Mouse (Mus musculus) right cerebral cortex, postnatal 14 days (tissue): ENCODE results near the gene Mrto4.

Source experiments
- DNase-seq: peaks from one replicate; pipeline ENCODE4 v3.0.0; 2022

Mrto4 gene

GRCm38 (mm10) chr4:139338145-139338544 lies 14.2 kb downstream of the Mrto4 start:
- DNase-seq: no peak

- DNase-seq: peak; percentile 78
These were observed 15.4 kb downstream of the Mrto4 start for GRCm38 (mm10) chr4:139336822-139337483.

- DNase-seq: no peak
These were observed 16.9 kb downstream of the Mrto4 start for GRCm38 (mm10) chr4:139335507-139335906.

- no peak for DNase-seq
These were observed 17.6 kb downstream of the Mrto4 start for GRCm38 (mm10) chr4:139334631-139335295.

- DNase-seq: peak; percentile 31
These were observed 21.8 kb downstream of the Mrto4 start for GRCm38 (mm10) chr4:139330605-139331004.

GRCm38 (mm10) chr4:139319740-139320139 lies 32.6 kb downstream of the Mrto4 start:
- no peak for DNase-seq

GRCm38 (mm10) chr4:139318449-139318848 lies 33.9 kb downstream of the Mrto4 start:
- no peak for DNase-seq

GRCm38 (mm10) chr4:139312632-139313031 lies 39.7 kb downstream of the Mrto4 start:
- DNase-seq: no peak

GRCm38 (mm10) chr4:139311707-139312106 lies 40.7 kb downstream of the Mrto4 start:
- DNase-seq: no peak

GRCm38 (mm10) chr4:139310899-139311701 lies 41.3 kb downstream of the Mrto4 start:
- no peak for DNase-seq

- DNase-seq: peak; percentile 98
These were observed 42.0 kb downstream of the Mrto4 start, which contains the start of the genes Pqlc2 and Akr7a5 for GRCm38 (mm10) chr4:139310171-139310898. Gene Pqlc2 (minus strand): TSS chr4:139310708. Gene Akr7a5 (plus strand): TSS chr4:139310744.

- DNase-seq: no peak
These were observed 42.7 kb downstream of the Mrto4 start for GRCm38 (mm10) chr4:139309651-139310050.

GRCm38 (mm10) chr4:139307916-139308315 lies 44.5 kb downstream of the Mrto4 start:
- no peak for DNase-seq

GRCm38 (mm10) chr4:139305521-139305920 lies 46.9 kb downstream of the Mrto4 start:
- no peak for DNase-seq

GRCm38 (mm10) chr4:139302241-139302640 lies 50.1 kb downstream of the Mrto4 start:
- DNase-seq: no peak

GRCm38 (mm10) chr4:139301780-139302179 lies 50.6 kb downstream of the Mrto4 start:
- DNase-seq: no peak

- DNase-seq: no peak
These were observed 53.6 kb downstream of the Mrto4 start for GRCm38 (mm10) chr4:139298671-139299366.

- DNase-seq: peak; percentile 67
These were observed 54.8 kb downstream of the Mrto4 start for GRCm38 (mm10) chr4:139297566-139297965.
